Mouse (Mus musculus) ES-E14 (cell line): ENCODE measurements around the gene Slc9a9. TPM values are rescaled to one million over a fixed set of nuclear protein-coding genes. Genes with fewer than 3 reads are reported as not detected.

Experiments used
- DNase-seq: peaks from one replicate; pipeline ENCODE4 v3.0.0-alpha.2; 2013; ENCODE audit warnings: low read depth, low spot score
- H3K27ac ChIP-seq: 2 replicates; pipeline ENCODE4 v1.5.1; 2012; ENCODE audit warnings: low read depth, mild to moderate bottlenecking, low read length, moderate library complexity, mixed read lengths; ENCODE audit not compliant: poor library complexity, insufficient read depth, severe bottlenecking
- H3K36me3 ChIP-seq: 2 replicates; pipeline ENCODE4 v1.6.1; 2012; ENCODE audit warnings: mild to moderate bottlenecking, low read length, moderate library complexity, mixed read lengths; ENCODE audit not compliant: control insufficient read depth, poor library complexity, insufficient read depth, severe bottlenecking
- H3K4me1 ChIP-seq, 2 experiments: fragments of 150-350 bp in 1 of 2; sonication (generic) in 1 of 2; 2 replicates each; pipeline ENCODE4 v1.6.1; 2012; ENCODE audit warnings: low read length in 2 of 2, mild to moderate bottlenecking in 1 of 2, mixed read lengths in 1 of 2; ENCODE audit not compliant: control insufficient read depth in 2 of 2, insufficient read depth in 2 of 2, poor library complexity in 1 of 2
- H3K4me3 ChIP-seq, 2 experiments: fragments of 150-350 bp in 1 of 2; sonication (generic) in 1 of 2; 2 replicates each; pipeline ENCODE4 v1.5.1; 2012; ENCODE audit warnings: low read length in 2 of 2, low read depth in 1 of 2, mild to moderate bottlenecking in 1 of 2, mixed read lengths in 1 of 2; ENCODE audit not compliant: insufficient read depth in 1 of 2, poor library complexity in 1 of 2, severe bottlenecking in 1 of 2
- H3K9ac ChIP-seq: 2 replicates; pipeline ENCODE4 v1.6.1; 2012; ENCODE audit warnings: low read depth, mild to moderate bottlenecking, low read length, mixed read lengths; ENCODE audit not compliant: poor library complexity, insufficient read depth, severe bottlenecking
- H3K9me3 ChIP-seq: fragments of 150-350 bp; sonication (generic); 2 replicates; pipeline ENCODE4 v1.6.1; 2012; ENCODE audit warnings: low read depth, mild to moderate bottlenecking, low read length; ENCODE audit not compliant: control insufficient read depth, insufficient read depth
- CHD2 ChIP-seq: IDR thresholded peaks from 2 replicates; pipeline ENCODE4 v1.6.1; 2014; ENCODE audit warnings: mild to moderate bottlenecking, low read depth, low read length, inconsistent platforms
- HCFC1 ChIP-seq: IDR thresholded peaks from 2 replicates; pipeline ENCODE4 v1.6.1; 2012; ENCODE audit warnings: low read length, inconsistent platforms, borderline replicate concordance; ENCODE audit not compliant: insufficient read depth
- MAFK ChIP-seq: IDR thresholded peaks from 2 replicates; pipeline ENCODE4 v1.6.1; 2014; ENCODE audit warnings: mild to moderate bottlenecking, low read depth, low read length, inconsistent platforms; ENCODE audit not compliant: insufficient read depth
- ZC3H11A ChIP-seq: IDR thresholded peaks from 2 replicates; pipeline ENCODE4 v1.6.1; 2012; ENCODE audit warnings: low read depth, mild to moderate bottlenecking, inconsistent platforms, low read length, borderline replicate concordance
- ZNF384 ChIP-seq: IDR thresholded peaks from 2 replicates; pipeline ENCODE4 v1.6.1; 2012; ENCODE audit warnings: low read depth, low read length, inconsistent platforms
- in situ Hi-C, 2 experiments: fragments of 600-800 bp; cut with MboI; formaldehyde crosslinking; loops; one replicate each; pipeline ENCODE4 v1.15.1; 2025; ENCODE audit warnings: low sequenced_read_pairs in 2 of 2, inconsistent platforms in 1 of 2; ENCODE audit not compliant: unreplicated experiment in 2 of 2
- total RNA-seq: library from RNA; depleted of rRNA; stranded (reverse); fragments of 300-350 nt; gene quantifications from 2 replicates; pipeline ENCODE4 v1.2.3, GENCODE M21; 2012

Slc9a9 gene
- total RNA-seq, 1 experiment, result 0.13 TPM

DNA sequence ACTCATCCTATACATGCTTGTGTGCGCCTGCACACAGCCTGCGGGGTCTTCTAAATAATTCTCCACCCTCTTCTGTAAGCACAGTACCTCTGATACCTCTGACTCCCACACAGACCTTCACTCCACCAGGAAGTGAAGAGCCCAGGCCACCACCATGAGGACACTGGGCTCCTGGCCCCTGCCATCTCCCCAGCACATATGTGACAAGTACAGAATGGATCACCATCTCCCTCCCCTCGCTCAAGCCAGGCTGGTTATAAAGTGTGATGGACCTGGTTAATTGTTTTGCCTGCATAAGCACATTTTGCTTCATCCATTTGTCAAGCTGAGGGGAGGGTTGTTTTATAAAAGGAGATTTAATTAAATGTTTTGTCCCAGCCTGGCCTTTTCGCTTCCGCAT lies 408.2 kb downstream of the Slc9a9 start:
- TF ChIP-seq CHD2 (no peak), ZNF384 (no peak), ZC3H11A (no peak), HCFC1 (no peak), MAFK (no peak)
- H3K36me3 ChIP-seq, result no peaks in the 10 kb centered on the region
- no peak overlapping the region for H3K27ac ChIP-seq
- H3K9ac ChIP-seq, result no peak overlapping the region
- in situ Hi-C loops, result no loop called here
- no peaks in the 10 kb centered on the region for H3K9me3 ChIP-seq
- H3K4me1 ChIP-seq, result no peaks in the 10 kb centered on the region
- no peak overlapping the region for H3K4me3 ChIP-seq
- DNase-seq, result no peak

GRCm38 (mm10) chr9:95078626-95079025 lies 408.9 kb downstream of the Slc9a9 start:
- Histone ChIP-seq H3K36me3 (no peaks in the 10 kb centered on the region), H3K9ac (no peak overlapping the region), H3K4me1 (no peaks in the 10 kb centered on the region), H3K4me3 (no peak overlapping the region), H3K9me3 (no peaks in the 10 kb centered on the region), H3K27ac (no peak overlapping the region)
- no peak for DNase-seq
- no peak for TF ChIP-seq ZC3H11A
- TF ChIP-seq MAFK, result no peak
- TF ChIP-seq CHD2, result no peak
- no peak for TF ChIP-seq HCFC1
- TF ChIP-seq ZNF384, result no peak
- in situ Hi-C loops, result no loop called here

DNA sequence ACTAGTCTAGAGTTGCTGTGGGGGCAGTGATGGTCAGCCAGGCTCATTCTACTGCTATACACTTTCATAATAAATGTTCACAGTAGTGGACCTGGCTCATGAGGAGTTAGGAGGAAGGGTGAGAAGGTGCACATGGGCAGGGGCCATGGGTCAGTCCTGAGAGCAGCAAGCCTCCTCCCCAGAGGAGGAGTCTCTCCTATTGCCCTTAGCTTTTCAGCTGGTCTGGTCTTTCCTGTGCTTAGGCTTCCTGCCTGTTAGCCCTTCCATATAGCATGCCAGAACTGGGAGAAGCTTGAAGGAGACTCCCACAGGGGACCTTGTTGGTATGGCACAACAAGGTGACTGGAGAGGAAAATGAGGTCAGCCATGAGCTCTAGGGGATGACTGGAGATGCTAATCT lies 410.2 kb downstream of the Slc9a9 start:
- H3K9ac ChIP-seq, result no peak overlapping the region
- H3K4me1 ChIP-seq, result no peaks in the 10 kb centered on the region
- in situ Hi-C loops, result no loop called here
- H3K36me3 ChIP-seq, result no peaks in the 10 kb centered on the region
- H3K4me3 ChIP-seq, result no peak overlapping the region
- TF ChIP-seq MAFK (no peak), HCFC1 (no peak), ZNF384 (no peak), CHD2 (no peak), ZC3H11A (no peak)
- H3K27ac ChIP-seq, result no peak overlapping the region
- no peaks in the 10 kb centered on the region for H3K9me3 ChIP-seq
- no peak for DNase-seq

GRCm38 (mm10) chr9:95086109-95086821 lies 416.6 kb downstream of the Slc9a9 start:
- Histone ChIP-seq H3K4me3 (no peak overlapping the region), H3K27ac (no peak overlapping the region), H3K9me3 (no peaks in the 10 kb centered on the region), H3K4me1 (no peaks in the 10 kb centered on the region; a peak in 1 of 4 replicates), H3K36me3 (no peaks in the 10 kb centered on the region), H3K9ac (no peak overlapping the region)
- no peak for DNase-seq
- in situ Hi-C loops, result no loop called here
- TF ChIP-seq ZC3H11A (no peak), CHD2 (no peak), MAFK (no peak), HCFC1 (no peak), ZNF384 (no peak)
